Mouse (Mus musculus) limb, embryonic 14.5 days (tissue): Measurements from ENCODE around the gene Wfdc10. TPM values are rescaled to one million over a fixed set of nuclear protein-coding genes. Genes with fewer than 3 reads are reported as not detected.

Experiments
- ATAC-seq: fragments of 200-750 bp; cut with Nextera tagmentation; 2 replicates; pipeline ENCODE4 v1.8.0; 2017; ENCODE audit warnings: low read depth, moderate number of reproducible peaks, moderate TSS enrichment; ENCODE audit not compliant: low FRiP score
- DNase-seq: peaks from one replicate; pipeline ENCODE4 v3.0.0-alpha.2; 2015; ENCODE audit warnings: low spot score
- H3K27ac ChIP-seq: fragments of 300-500 bp; sonication (generic); replicated peaks from 2 replicates; pipeline ENCODE4 v1.5.1; 2014; ENCODE audit warnings: low read depth, mild to moderate bottlenecking, low read length, moderate library complexity, mixed read lengths
- H3K27me3 ChIP-seq: fragments of 300-500 bp; sonication (generic); 2 replicates; pipeline ENCODE4 v1.6.1; 2014; ENCODE audit warnings: low read length, mixed read lengths; ENCODE audit not compliant: control insufficient read depth, insufficient read depth
- H3K36me3 ChIP-seq: fragments of 300-500 bp; sonication (generic); 2 replicates; pipeline ENCODE4 v1.6.1; 2014; ENCODE audit warnings: mild to moderate bottlenecking, low read length, moderate library complexity, mixed read lengths; ENCODE audit not compliant: control insufficient read depth, insufficient read depth
- H3K4me1 ChIP-seq: fragments of 300-500 bp; sonication (generic); 2 replicates; pipeline ENCODE4 v1.6.1; 2014; ENCODE audit warnings: antibody characterized with exemption, low read length, mixed read lengths; ENCODE audit not compliant: control insufficient read depth, insufficient read depth
- H3K4me2 ChIP-seq: fragments of 300-500 bp; sonication (generic); replicated peaks from 2 replicates; pipeline ENCODE4 v1.6.1; 2014; ENCODE audit warnings: low read depth, mild to moderate bottlenecking, low read length, moderate library complexity; ENCODE audit not compliant: severe bottlenecking
- H3K4me3 ChIP-seq: fragments of 300-500 bp; sonication (generic); replicated peaks from 2 replicates; pipeline ENCODE4 v1.5.1; 2014; ENCODE audit warnings: low read length
- H3K9ac ChIP-seq: fragments of 300-500 bp; sonication (generic); 2 replicates; pipeline ENCODE4 v1.6.1; 2014; ENCODE audit warnings: mild to moderate bottlenecking, low read depth, low read length, moderate library complexity; ENCODE audit not compliant: severe bottlenecking
- H3K9me3 ChIP-seq: fragments of 300-500 bp; sonication (generic); 2 replicates; pipeline ENCODE4 v1.6.1; 2016; ENCODE audit warnings: low read length; ENCODE audit not compliant: control insufficient read depth
- POLR2A ChIP-seq: fragments of 200-500 bp; IDR thresholded peaks from 2 replicates; pipeline ENCODE4 v1.8.0; 2012; ENCODE audit warnings: inconsistent platforms, mild to moderate bottlenecking, moderate library complexity, borderline replicate concordance; ENCODE audit not compliant: insufficient read depth, insufficient read length; ENCODE audit errors: extremely low read depth
- WGBS: fragments of 180-500 bp; shearing (Covaris S2); extraction: QIAGEN DNeasy Blood & Tissue Kit; methylation state at CpG from one replicate; pipeline ENCODE4 v1.1.7; 2014; 5-methylcytosine and 5-hydroxymethylcytosine counted together
- polyA plus RNA-seq, 2 experiments: library from polyadenylated mRNA; depleted of rRNA in 1 of 2; stranded (reverse) in 1 of 2; unstranded in 1 of 2; fragments of >200 nt; fragmentation: Nextera tagmentation in 1 of 2; extraction: Ambion mirVana in 1 of 2; gene quantifications; 2 replicates each; pipeline versions ENCODE4 v1.2.1 to v1.2.3; 2012 to 2014

The Wfdc10 gene
- polyA plus RNA-seq, 2 experiments: 0.31 TPM; not detected in 1

GRCm38 (mm10) chr2:164664851-164665250 lies 9.0 kb downstream of the Wfdc10 start:
- WGBS: 91% methylated on average over 7 of the region's 7 CpGs
- Histone ChIP-seq H3K27me3 (no peaks in the 10 kb centered on the region), H3K36me3 (no peaks in the 10 kb centered on the region), H3K9me3 (no peaks in the 10 kb centered on the region), H3K4me1 (no peaks in the 10 kb centered on the region), H3K9ac (no peak overlapping the region), H3K27ac (no peak overlapping the region), H3K4me3 (no peak overlapping the region), H3K4me2 (no peak overlapping the region)
- TF ChIP-seq POLR2A: no peak
- DNase-seq: no peak
- no peak for ATAC-seq

- ATAC-seq (no peak), DNase-seq (no peak)
- Histone ChIP-seq H3K27ac (no peak overlapping the region), H3K4me2 (no peak overlapping the region), H3K9ac (no peak overlapping the region), H3K9me3 (no peaks in the 10 kb centered on the region), H3K27me3 (no peaks in the 10 kb centered on the region), H3K4me1 (no peaks in the 10 kb centered on the region), H3K36me3 (no peaks in the 10 kb centered on the region), H3K4me3 (no peak overlapping the region)
- TF ChIP-seq POLR2A: no peak
- WGBS: 85% methylated on average over 5 of the region's 5 CpGs
These were observed 14.4 kb downstream of the Wfdc10 start for GRCm38 (mm10) chr2:164670261-164670660.

- Histone ChIP-seq H3K9me3 (no peaks in the 10 kb centered on the region), H3K27ac (no peak overlapping the region), H3K9ac (no peak overlapping the region), H3K4me2 (no peak overlapping the region), H3K4me3 (no peak overlapping the region), H3K27me3 (no peaks in the 10 kb centered on the region), H3K36me3 (no peaks in the 10 kb centered on the region), H3K4me1 (no peaks in the 10 kb centered on the region)
- DNase-seq: no peak
- ATAC-seq: no peak
- 12% methylated on average over 1 of the region's 1 CpGs for WGBS
- no peak for TF ChIP-seq POLR2A
These were observed 15.1 kb downstream of the Wfdc10 start for GRCm38 (mm10) chr2:164670938-164671337.

GRCm38 (mm10) chr2:164673987-164674386 lies 18.1 kb downstream of the Wfdc10 start, which contains the start of gene Wfdc11:
TSS of gene Wfdc11 (minus strand) at chr2:164674087.
- no peak within 1 kb of the TSS for H3K4me3 ChIP-seq
- TF ChIP-seq POLR2A: no peak
- H3K9ac ChIP-seq: no peak within 1 kb of the TSS
- H3K4me2 ChIP-seq: no peak within 1 kb of the TSS
- no peak within 1 kb of the TSS for H3K27ac ChIP-seq
- ATAC-seq: no peak
- H3K36me3 ChIP-seq: no peaks in the 10 kb centered on the region
- no peaks in the 10 kb centered on the region for H3K27me3 ChIP-seq
- WGBS: 67% methylated on average over 7 of the region's 7 CpGs
- no peaks in the 10 kb centered on the region for H3K4me1 ChIP-seq
- no peaks in the 10 kb centered on the region for H3K9me3 ChIP-seq
- DNase-seq: no peak

- DNase-seq (no peak), ATAC-seq (no peak)
- no peaks in the 10 kb centered on the region for H3K36me3 ChIP-seq
- TF ChIP-seq POLR2A: no peak
- no peaks in the 10 kb centered on the region for H3K27me3 ChIP-seq
- 75% methylated on average over 7 of the region's 7 CpGs for WGBS
- no peaks in the 10 kb centered on the region for H3K9me3 ChIP-seq
- H3K4me2 ChIP-seq: no peak overlapping the region
- H3K4me1 ChIP-seq: no peaks in the 10 kb centered on the region
- H3K27ac ChIP-seq: no peak overlapping the region
- no peak overlapping the region for H3K4me3 ChIP-seq
- H3K9ac ChIP-seq: no peak overlapping the region
These were observed 20.3 kb downstream of the Wfdc10 start for GRCm38 (mm10) chr2:164676103-164676502.
